Mouse (Mus musculus): ENCODE data around the gene Aplf. TPM values are rescaled to one million over a fixed set of nuclear protein-coding genes. Genes with fewer than 3 reads are reported as not detected.

The Aplf gene
- 10 to 100 TPM in 1 of 2 experiments, 1 to 10 TPM in 1; 9.1 to 10.2 TPM for total RNA-seq (2021)
- long read RNA-seq, experiment 1, partial matches to known transcripts, result 3 of 5 reads
- long read RNA-seq, experiment 1, other reads (novel, unspliced or antisense), result 2 of 5 reads
- long read RNA-seq, experiment 2, partial matches to known transcripts, result 4 of 5 reads
- long read RNA-seq, experiment 2, other reads (novel, unspliced or antisense), result 1 of 5 reads

GRCm38 (mm10) chr6:87671771-87672517 is at the start of gene Aplf:
Gene Aplf, minus strand, starts transcription at chr6:87672193.
- intact Hi-C loops (cut with DNase I), result loop anchor here (2.0 to 5.0 kb wide), 3 partner anchors 59 to 275 kb away; partner anchors contain the start of gene Efcc1
- no peak for TF ChIP-seq CTCF (IDR thresholded peaks at IDR 0.05)
- Histone ChIP-seq H3K27ac (peak within 1 kb of the TSS; percentile 79), H3K4me3 (peak within 1 kb of the TSS; percentile 70)
- peak; percentile 83 to 87 for DNase-seq (ENCODE audit: extremely low spot score in 1 of 2, low spot score in 2 of 2)

GRCm38 (mm10) chr6:87714091-87714490 is 42.1 kb upstream of the Aplf start:
- no peak overlapping the region for H3K4me3 ChIP-seq
- DNase-seq (ENCODE audit: extremely low spot score in 1 of 2, low spot score in 2 of 2), result no peak
- no peak for TF ChIP-seq CTCF (IDR thresholded peaks at IDR 0.05)
- H3K27ac ChIP-seq, result no peak overlapping the region
- intact Hi-C loops (cut with DNase I), result no loop called here

GRCm38 (mm10) chr6:87712311-87712710 is 40.3 kb upstream of the Aplf start:
- TF ChIP-seq CTCF (IDR thresholded peaks at IDR 0.05), result no peak
- no peak overlapping the region for H3K4me3 ChIP-seq
- intact Hi-C loops (cut with DNase I), result no loop called here
- no peak overlapping the region for H3K27ac ChIP-seq
- no peak for DNase-seq (ENCODE audit: extremely low spot score in 1 of 2, low spot score in 2 of 2)

- no peak overlapping the region for H3K27ac ChIP-seq
- H3K4me3 ChIP-seq, result no peak overlapping the region
- no peak for DNase-seq (ENCODE audit: extremely low spot score in 1 of 2, low spot score in 2 of 2)
- peak; percentile 56 for TF ChIP-seq CTCF (IDR thresholded peaks at IDR 0.05)
- intact Hi-C loops (cut with DNase I), result no loop called here
Measured at GRCm38 (mm10) chr6:87706246-87706645, 34.3 kb upstream of the Aplf start.

GRCm38 (mm10) chr6:87696544-87696943 is 24.6 kb upstream of the Aplf start:
- Histone ChIP-seq H3K4me3 (no peak overlapping the region), H3K27ac (no peak overlapping the region)
- DNase-seq (ENCODE audit: extremely low spot score in 1 of 2, low spot score in 2 of 2), result no peak
- no peak for TF ChIP-seq CTCF (IDR thresholded peaks at IDR 0.05)
- intact Hi-C loops (cut with DNase I), result no loop called here

GRCm38 (mm10) chr6:87695947-87696346 is 24.0 kb upstream of the Aplf start:
- no peak for DNase-seq (ENCODE audit: extremely low spot score in 1 of 2, low spot score in 2 of 2)
- H3K27ac ChIP-seq, result no peak overlapping the region
- intact Hi-C loops (cut with DNase I), result no loop called here
- H3K4me3 ChIP-seq, result no peak overlapping the region
- TF ChIP-seq CTCF (IDR thresholded peaks at IDR 0.05), result no peak

- no peak for DNase-seq (ENCODE audit: extremely low spot score in 1 of 2, low spot score in 2 of 2)
- intact Hi-C loops (cut with DNase I), result no loop called here
- no peak for TF ChIP-seq CTCF (IDR thresholded peaks at IDR 0.05)
- H3K4me3 ChIP-seq, result no peak overlapping the region
- H3K27ac ChIP-seq, result no peak overlapping the region
Measured at GRCm38 (mm10) chr6:87680418-87680817, 8.4 kb upstream of the Aplf start.

- H3K4me3 ChIP-seq, result peak overlapping the region; percentile 35
Measured at GRCm38 (mm10) chr6:87672661-87673060, 668 bp upstream of the Aplf start.

GRCm38 (mm10) chr6:87671353-87671752 is 640 bp downstream of the Aplf start:
- Histone ChIP-seq H3K4me3 (peak overlapping the region; percentile 70), H3K27ac (peak overlapping the region; percentile 73)
- no peak for TF ChIP-seq CTCF (IDR thresholded peaks at IDR 0.05)
- no peak for DNase-seq (ENCODE audit: extremely low spot score in 1 of 2, low spot score in 2 of 2)
- intact Hi-C loops (cut with DNase I), result loop anchor here (2.0 to 5.0 kb wide), 2 partner anchors 205 to 274 kb away; no protein-coding TSS in a partner anchor

More at GRCm38 (mm10) chr6:87672661-87673060, 668 bp upstream of the Aplf start:
- intact Hi-C loops (cut with DNase I), result loop anchor here (2.0 to 5.0 kb wide), 2 partner anchors 58 to 275 kb away; partner anchors contain the start of gene Efcc1
- no peak for DNase-seq (ENCODE audit: extremely low spot score in 1 of 2, low spot score in 2 of 2)
- H3K27ac ChIP-seq, result peak overlapping the region; percentile 79
- no peak for TF ChIP-seq CTCF (IDR thresholded peaks at IDR 0.05)

GRCm38 (mm10) chr6:87669894-87670588 is 2.0 kb downstream of the Aplf start:
- intact Hi-C loops (cut with DNase I), result loop anchor here (2.0 to 5.0 kb wide), 2 partner anchors 203 to 273 kb away; no protein-coding TSS in a partner anchor
- no peak overlapping the region for H3K4me3 ChIP-seq

GRCm38 (mm10) chr6:87668733-87669132 is 3.3 kb downstream of the Aplf start:
- Histone ChIP-seq H3K27ac (no peak overlapping the region), H3K4me3 (no peak overlapping the region)
- no peak for DNase-seq (ENCODE audit: extremely low spot score in 1 of 2, low spot score in 2 of 2)
- intact Hi-C loops (cut with DNase I), result no loop called here
- TF ChIP-seq CTCF (IDR thresholded peaks at IDR 0.05), result no peak

More at GRCm38 (mm10) chr6:87669894-87670588, 2.0 kb downstream of the Aplf start:
- DNase-seq (ENCODE audit: extremely low spot score in 1 of 2, low spot score in 2 of 2), result peak; percentile 28 to 30
- no peak overlapping the region for H3K27ac ChIP-seq
- peak; percentile 69 for TF ChIP-seq CTCF (IDR thresholded peaks at IDR 0.05)

GRCm38 (mm10) chr6:87667804-87668203 is 4.2 kb downstream of the Aplf start:
- H3K4me3 ChIP-seq, result no peak overlapping the region
- no peak for TF ChIP-seq CTCF (IDR thresholded peaks at IDR 0.05)
- DNase-seq (ENCODE audit: extremely low spot score in 1 of 2, low spot score in 2 of 2), result no peak
- no peak overlapping the region for H3K27ac ChIP-seq
- intact Hi-C loops (cut with DNase I), result no loop called here
